Mouse (Mus musculus): ENCODE measurements around the gene Prom2. TPM values are rescaled to one million over a fixed set of nuclear protein-coding genes. Genes with fewer than 3 reads are reported as not detected.
A peak's percentile ranks its signal among the peaks of the same experiment; 100 is the strongest.

The Prom2 gene
- total RNA-seq, 2 experiments from 2014 or later = not detected

- no peak for ATAC-seq (replicated peaks; ENCODE audit: poor library complexity)
Measured at GRCm38 (mm10) chr2:127498750-127499149, 42.5 kb downstream of the Prom2 start.

GRCm38 (mm10) chr2:127496321-127496720, 44.9 kb downstream of the Prom2 start:
- ATAC-seq (replicated peaks; ENCODE audit: poor library complexity) = no peak

GRCm38 (mm10) chr2:127484476-127485170, 56.6 kb downstream of the Prom2 start:
- ATAC-seq (replicated peaks; ENCODE audit: poor library complexity) = peak; percentile 49

- ATAC-seq (replicated peaks; ENCODE audit: poor library complexity) = peak; percentile 29
Measured at GRCm38 (mm10) chr2:127483001-127483400, 58.3 kb downstream of the Prom2 start.

GRCm38 (mm10) chr2:127482533-127482911, 58.7 kb downstream of the Prom2 start:
- ATAC-seq (replicated peaks; ENCODE audit: poor library complexity) = peak; percentile 72

GRCm38 (mm10) chr2:127481841-127482532, 59.3 kb downstream of the Prom2 start:
- ATAC-seq (replicated peaks; ENCODE audit: poor library complexity) = no peak

- no peak for ATAC-seq (replicated peaks; ENCODE audit: poor library complexity)
Measured at GRCm38 (mm10) chr2:127479763-127480162, 61.5 kb downstream of the Prom2 start.

GRCm38 (mm10) chr2:127479210-127479609, 62.1 kb downstream of the Prom2 start:
- ATAC-seq (replicated peaks; ENCODE audit: poor library complexity) = no peak

Other genes starting within 250 kb of the Prom2 start
- 76.0 and 76.5 TPM in 2 replicates for gene Dusp2, start 205.3 kb downstream of the Prom2 start, total RNA-seq (2015)
- 83.2 and 90.0 TPM in 2 replicates for gene Dusp2, start 205.3 kb downstream of the Prom2 start, total RNA-seq (2017)
- 0.15 and 0.30 TPM in 2 replicates for gene Astl, start 202.8 kb downstream of the Prom2 start, total RNA-seq (2015)
- 0.24 TPM in 1 of 2 replicates, not detected in the other for gene Astl, start 202.8 kb downstream of the Prom2 start, total RNA-seq (2017)
- gene Adra2b, start 178.3 kb downstream of the Prom2 start, total RNA-seq (2015) = not detected in 2 replicates
- gene Adra2b, start 178.3 kb downstream of the Prom2 start, total RNA-seq (2017) = not detected in 2 replicates
- gene Gpat2, start 116.3 kb downstream of the Prom2 start, total RNA-seq (2015) = not detected in 2 replicates
- gene Gpat2, start 116.3 kb downstream of the Prom2 start, total RNA-seq (2017) = 0.12 TPM in 1 of 2 replicates, not detected in the other
- gene Fahd2a, start 96.9 kb downstream of the Prom2 start, total RNA-seq (2015) = 23.5 and 23.7 TPM in 2 replicates
- 5.7 and 6.9 TPM in 2 replicates for gene Fahd2a, start 96.9 kb downstream of the Prom2 start, total RNA-seq (2017)
- gene Kcnip3, start 19.4 kb downstream of the Prom2 start, total RNA-seq (2015) = 32.3 and 37.5 TPM in 2 replicates
- gene Kcnip3, start 19.4 kb downstream of the Prom2 start, total RNA-seq (2017) = 15.8 and 22.2 TPM in 2 replicates
- gene Zfp661, start 45.6 kb upstream of the Prom2 start, total RNA-seq (2015) = 2.8 and 4.7 TPM in 2 replicates
- gene Zfp661, start 45.6 kb upstream of the Prom2 start, total RNA-seq (2017) = 2.6 and 4.9 TPM in 2 replicates
- gene Mrps5, start 45.8 kb upstream of the Prom2 start, total RNA-seq (2015) = 29.1 and 37.2 TPM in 2 replicates
- 121 and 187 TPM in 2 replicates for gene Mrps5, start 45.8 kb upstream of the Prom2 start, total RNA-seq (2017)
- gene Mal, start 115.2 kb upstream of the Prom2 start, total RNA-seq (2015) = not detected in 2 replicates
- not detected in 2 replicates for gene Mal, start 115.2 kb upstream of the Prom2 start, total RNA-seq (2017)
- gene Mall, start 188.5 kb upstream of the Prom2 start, total RNA-seq (2015) = not detected in 2 replicates
- not detected in 2 replicates for gene Mall, start 188.5 kb upstream of the Prom2 start, total RNA-seq (2017)
- gene Nphp1, start 247.4 kb upstream of the Prom2 start, total RNA-seq (2015) = 8.2 and 10.2 TPM in 2 replicates
- 12.9 and 14.9 TPM in 2 replicates for gene Nphp1, start 247.4 kb upstream of the Prom2 start, total RNA-seq (2017)